Mouse (Mus musculus) left cerebral cortex, adult 8-10 months (tissue): ENCODE measurements around the gene Nod1. TPM values are rescaled to one million over a fixed set of nuclear protein-coding genes. Genes with fewer than 3 reads are reported as not detected.

ENCODE experiments used
- DNase-seq, 2 experiments: peaks; one replicate each; pipeline ENCODE4 v3.0.0; 2022; ENCODE audit warnings: low spot score in 2 of 2
- total RNA-seq, 4 experiments: library from RNA; stranded (reverse); gene quantifications; 2 replicates each; pipeline ENCODE4 v1.2.4; 2022

Gene Nod1
- total RNA-seq, 4 experiments from 2014 or later, result 4.0 to 6.1 (median 4.3) TPM

DNA sequence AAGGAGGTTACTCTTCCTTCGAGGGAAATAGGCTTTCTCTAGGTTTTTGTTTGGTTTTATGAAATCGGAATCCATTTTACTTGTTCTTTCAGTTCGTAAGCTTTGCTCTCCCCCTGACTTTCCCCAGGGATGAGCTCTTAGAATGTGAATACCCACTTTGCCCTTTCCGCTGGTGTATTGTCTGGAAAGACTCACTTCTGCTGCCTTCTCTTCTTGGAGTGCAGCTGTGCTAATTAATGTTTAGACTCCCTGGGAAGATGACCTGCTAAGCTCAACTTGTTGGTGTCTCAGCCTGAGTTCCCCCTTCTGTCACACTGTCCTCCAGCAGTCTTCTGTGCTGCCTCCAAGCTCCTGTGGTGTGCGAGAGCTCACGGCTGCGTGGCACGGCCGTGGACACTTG, 82.2 kb downstream of the Nod1 start:
- DNase-seq, result no peak

DNA sequence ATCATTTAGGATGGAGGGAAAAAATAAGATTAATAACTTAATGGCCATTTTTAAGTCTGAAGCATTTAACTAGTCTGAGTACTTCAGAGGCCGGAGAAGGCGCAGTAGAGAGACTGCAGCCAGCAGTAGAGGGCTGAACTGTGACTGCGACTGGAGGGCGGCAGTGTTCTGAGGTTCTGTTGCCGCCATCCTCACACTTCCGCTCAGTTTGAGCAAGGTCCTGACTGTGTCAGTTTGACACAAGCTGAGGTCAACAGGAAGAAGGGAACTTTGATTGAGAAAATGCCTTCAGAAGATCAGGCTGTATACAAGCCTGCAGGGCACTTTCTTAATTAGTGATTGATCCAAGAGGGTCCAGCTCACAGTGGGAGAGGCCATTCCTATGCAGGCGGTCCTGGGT, 86.2 kb downstream of the Nod1 start:
- DNase-seq, result no peak

DNA sequence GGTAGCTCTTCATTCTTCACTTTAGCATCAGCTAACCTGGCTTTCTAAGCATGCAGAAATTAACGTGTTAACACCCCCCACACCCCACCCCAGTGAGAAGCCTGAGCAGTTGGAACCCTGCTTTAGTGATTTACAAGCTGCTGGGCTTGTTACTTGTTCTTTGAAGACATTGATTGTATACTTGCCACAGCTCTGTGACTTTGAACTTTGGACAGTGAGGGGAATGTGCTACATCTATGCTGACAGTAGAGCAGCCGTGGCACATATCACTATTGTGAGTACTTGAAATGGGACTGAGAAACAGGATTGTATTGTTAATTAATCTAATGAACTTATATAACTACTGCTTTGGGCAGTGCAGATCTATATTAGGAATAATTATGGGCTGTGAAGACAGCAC, 89.0 kb downstream of the Nod1 start:
- no peak for DNase-seq

DNA sequence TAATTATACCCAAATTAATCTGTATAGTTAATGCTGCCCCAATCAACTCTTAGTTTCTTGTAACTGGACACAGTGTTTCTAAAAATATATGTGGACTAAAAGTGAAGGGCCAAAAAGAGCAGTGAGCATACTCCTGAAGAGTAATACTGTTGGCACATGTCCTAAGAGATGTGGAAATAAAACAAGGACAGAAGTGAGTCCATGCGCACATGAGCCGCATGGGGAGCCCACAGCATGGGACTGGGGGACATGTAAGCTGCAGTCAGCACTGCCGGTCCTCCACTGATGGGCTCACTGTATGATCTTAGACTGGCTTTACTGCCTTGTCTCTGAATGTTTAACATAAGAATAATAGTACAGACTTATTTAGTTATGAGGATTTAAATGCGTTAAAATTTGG, 92.3 kb downstream of the Nod1 start:
- no peak for DNase-seq

DNA sequence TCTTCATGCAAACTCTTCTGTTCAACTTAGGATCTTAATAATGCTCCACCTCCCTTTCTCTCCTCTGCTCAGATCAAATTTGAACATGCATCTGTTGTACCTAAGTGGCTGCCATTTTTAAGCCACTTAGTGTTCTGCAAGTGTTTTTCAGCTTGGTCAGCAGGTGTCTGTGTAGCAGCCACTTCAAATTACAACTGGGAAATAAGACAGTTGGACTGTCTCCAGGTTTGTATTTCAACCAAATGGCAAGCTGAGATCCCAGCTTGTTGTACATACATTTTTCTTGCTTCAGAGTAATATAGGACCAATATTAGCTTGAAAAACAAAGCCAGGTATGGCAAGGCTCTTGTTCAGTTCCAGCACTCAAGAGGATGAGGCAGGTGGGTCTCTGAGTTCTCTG, 93.9 kb downstream of the Nod1 start:
- no peak for DNase-seq

DNA sequence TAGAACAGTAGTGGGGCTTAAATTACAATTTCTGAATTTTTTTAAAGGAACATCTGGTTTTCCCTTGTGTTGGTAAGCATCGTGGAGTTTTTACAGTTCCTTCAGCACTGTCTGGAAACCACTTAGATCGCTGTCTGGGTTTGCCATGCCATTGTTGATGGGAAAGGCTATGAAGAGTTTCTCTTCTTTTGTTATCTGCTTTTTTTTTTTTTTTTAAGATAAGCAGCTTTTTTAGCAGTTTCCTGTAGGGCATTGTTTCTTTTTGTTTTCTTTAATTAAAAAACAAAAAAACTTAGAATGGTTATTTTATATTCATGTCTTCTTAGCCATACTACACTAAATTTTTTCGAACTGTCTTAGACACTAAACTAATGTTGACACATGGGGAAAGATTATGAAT, 94.8 kb downstream of the Nod1 start:
- DNase-seq, result no peak

DNA sequence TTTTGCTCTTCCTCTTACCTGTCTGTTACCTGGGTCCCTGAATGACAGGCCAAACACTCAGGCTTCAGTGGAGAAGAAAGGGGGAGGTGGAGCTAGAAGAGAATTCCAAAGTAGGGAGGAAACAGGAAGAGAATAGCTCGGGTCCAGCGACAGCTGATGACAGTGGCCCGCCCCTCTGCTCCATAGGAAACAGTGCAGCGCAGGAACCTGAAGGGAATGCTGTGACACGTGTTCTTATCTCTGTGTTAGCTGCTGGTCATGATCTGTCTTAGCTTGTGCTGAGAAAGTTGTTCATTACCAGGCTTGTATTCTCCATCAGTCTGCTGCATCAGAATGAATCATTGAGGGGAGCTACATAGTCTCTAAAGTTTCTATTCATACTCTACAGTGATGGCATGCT, 95.6 kb downstream of the Nod1 start:
- DNase-seq, result no peak

Other genes with a start within 250 kb of the Nod1 start
- gene Znrf2, start 155.7 kb downstream of the Nod1 start, total RNA-seq, result 10 to 100 TPM; 13.6 to 18.4 (median 15.2) TPM
- gene Ggct, start 20.3 kb upstream of the Nod1 start, total RNA-seq, result 10 to 100 TPM; 21.8 to 29.0 (median 23.8) TPM
- 100 to 1,000 TPM; 138 to 142 (median 140) TPM for gene Gars, start 65.4 kb upstream of the Nod1 start, total RNA-seq
- gene Crhr2, start 160.4 kb upstream of the Nod1 start, total RNA-seq, result 1 to 10 TPM; 2.5 to 3.3 (median 2.7) TPM
- 1 to 10 TPM; 2.8 to 6.3 (median 4.6) TPM for gene Inmt, start 202.4 kb upstream of the Nod1 start, total RNA-seq
- 10 to 100 TPM in 3 of 4 experiments, 1 to 10 TPM in 1; 9.1 to 12.6 (median 10.6) TPM for gene Mindy4, start 230.8 kb upstream of the Nod1 start, total RNA-seq